27 mouse cellular contexts compared by ENCODE assay signal in genomic region chr5:7995288-7995897, GRCm38 (mm10). TPM values are rescaled to one million over a fixed set of nuclear protein-coding genes. Genes with fewer than 3 reads are reported as not detected.
A peak's percentile ranks its signal among the peaks of the same experiment; 100 is the strongest.
DNase-seq lines count a peak whose midpoint lies in the region; ATAC-seq and TF ChIP-seq lines count a peak whose summit lies in the region.
"Had no signal": no experiment of that assay in that cellular context is flagged by ENCODE, and none has a peak within 500 bp of the region (broad histone marks: within the 10 kb centered on the region; RNA-seq: fewer than 3 reads in every experiment).

No protein-coding gene starts in this region.

- H3K9me3 ChIP-seq in heart, embryonic 11.5 days (replicated peaks; ENCODE audit: control insufficient read depth, low read length), result no peaks in the 10 kb centered on the region
- no peaks in the 10 kb centered on the region for H3K9me3 ChIP-seq in limb, embryonic 11.5 days (ENCODE audit: control insufficient read depth, low read length)
- no peaks in the 10 kb centered on the region for H3K9me3 ChIP-seq in limb, embryonic 10.5 days (replicated peaks)
- H3K9me3 ChIP-seq in stomach, embryonic 14.5 days (ENCODE audit: control insufficient read depth, low read depth, low read length), result no peaks in the 10 kb centered on the region
- H3K9me3 ChIP-seq in stomach, postnatal 0 days (ENCODE audit: control insufficient read depth, low read length), result no peaks in the 10 kb centered on the region
- H3K9me3 ChIP-seq: forebrain, embryonic 10.5 days; liver, embryonic 12.5 days; lung, embryonic 15.5 days had no signal

- 0 out of 2 replicates have a peak, but pooled peaks have one; percentile 18 for ATAC-seq in heart, embryonic 11.5 days (replicated peaks; ENCODE audit: insufficient number of reproducible peaks, low FRiP score, low TSS enrichment)
- peak; percentile 53; the same call in 1 of the 2 replicates for ATAC-seq in limb, embryonic 11.5 days (ENCODE audit: insufficient number of reproducible peaks, low FRiP score, low TSS enrichment, low read depth)
- ATAC-seq in stomach, embryonic 14.5 days (ENCODE audit: insufficient number of reproducible peaks, insufficient read depth, low FRiP score, low read depth), result 0 out of 2 replicates have a peak, but pooled peaks have one; percentile 35
- ATAC-seq in stomach, postnatal 0 days (ENCODE audit: low FRiP score, low TSS enrichment), result no peak
- ATAC-seq in megakaryocyte, adult 5-6 weeks (ENCODE audit: poor library complexity, severe bottlenecking), result no peak
- ATAC-seq: CD4-positive, CD25-positive, alpha-beta regulatory T cell, adult 4 months; inflammation-experienced regulatory T-cells, adult 6 months; liver, embryonic 12.5 days; Patski had no signal

- H3K27me3 ChIP-seq in heart, embryonic 11.5 days (ENCODE audit: control insufficient read depth, insufficient read depth, low read length), result no peaks in the 10 kb centered on the region
- no peaks in the 10 kb centered on the region for H3K27me3 ChIP-seq in limb, embryonic 11.5 days (ENCODE audit: control insufficient read depth, insufficient read depth, low read length)
- H3K27me3 ChIP-seq in limb, embryonic 10.5 days (ENCODE audit: low read depth, poor library complexity, severe bottlenecking), result no peaks in the 10 kb centered on the region
- H3K27me3 ChIP-seq in stomach, embryonic 14.5 days (ENCODE audit: control insufficient read depth, insufficient read depth, low read length), result no peaks in the 10 kb centered on the region
- no peaks in the 10 kb centered on the region for H3K27me3 ChIP-seq in stomach, postnatal 0 days (ENCODE audit: control insufficient read depth, insufficient read depth, low read length)
- H3K27me3 ChIP-seq: liver, embryonic 12.5 days; lung, embryonic 15.5 days had no signal

- no peaks in the 10 kb centered on the region for H3K4me1 ChIP-seq in heart, embryonic 11.5 days (ENCODE audit: control insufficient read depth, insufficient read depth, low read length)
- no peaks in the 10 kb centered on the region for H3K4me1 ChIP-seq in limb, embryonic 11.5 days (ENCODE audit: control insufficient read depth, insufficient read depth, low read length)
- H3K4me1 ChIP-seq in limb, embryonic 10.5 days, result peaks cover 2% of the 10 kb centered on the region; the same call in 1 of the 2 replicates
- H3K4me1 ChIP-seq in stomach, embryonic 14.5 days (ENCODE audit: control insufficient read depth, insufficient read depth, low read length), result no peaks in the 10 kb centered on the region
- no peaks in the 10 kb centered on the region for H3K4me1 ChIP-seq in stomach, postnatal 0 days (replicated peaks; ENCODE audit: control insufficient read depth, insufficient read depth)
- H3K4me1 ChIP-seq: forebrain, embryonic 10.5 days; liver, embryonic 12.5 days; lung, embryonic 15.5 days had no signal

- no peak overlapping the region for H3K27ac ChIP-seq in heart, embryonic 11.5 days (ENCODE audit: low read depth, low read length)
- no peak overlapping the region for H3K27ac ChIP-seq in limb, embryonic 11.5 days (replicated peaks; ENCODE audit: low read depth, low read length)
- H3K27ac ChIP-seq in limb, embryonic 10.5 days, result no peak overlapping the region
- no peak overlapping the region for H3K27ac ChIP-seq in stomach, embryonic 14.5 days (ENCODE audit: low read length)
- no peak overlapping the region for H3K27ac ChIP-seq in stomach, postnatal 0 days (replicated peaks)
- H3K27ac ChIP-seq: forebrain, embryonic 10.5 days; left cerebral cortex, adult 2 months; liver, embryonic 12.5 days; lung, embryonic 15.5 days had no signal

- no peak for TF ChIP-seq EP300 in stomach, postnatal 0 days (optimal IDR thresholded peaks at IDR 0.05)

- no peak overlapping the region for H3K4me2 ChIP-seq in heart, embryonic 11.5 days
- no peak overlapping the region for H3K4me2 ChIP-seq in limb, embryonic 11.5 days (ENCODE audit: low read depth, severe bottlenecking)
- H3K4me2 ChIP-seq in stomach, embryonic 14.5 days (replicated peaks; ENCODE audit: low read depth, low read length), result no peak overlapping the region
- H3K4me2 ChIP-seq in stomach, postnatal 0 days (replicated peaks; ENCODE audit: low read depth), result no peak overlapping the region
- H3K4me2 ChIP-seq: liver, embryonic 12.5 days; lung, embryonic 15.5 days had no signal

- no peak for DNase-seq in heart, postnatal 4 days
- no peak for DNase-seq in limb, embryonic 11.5 days (ENCODE audit: low spot score)
- no peak for DNase-seq in limb, embryonic 10.5 days (ENCODE audit: low spot score)
- no peak for DNase-seq in stomach, postnatal 0 days (ENCODE audit: low spot score)
- DNase-seq: adrenal gland, postnatal 10 days; cerebellum, adult 11 months; cerebellum, postnatal 10 days; forebrain, postnatal 0 days; gastrocnemius, postnatal 36 days; heart, postnatal 10 days; kidney, adult 9 months; kidney, postnatal 4 days; layer of hippocampus, adult 9-11 months; left cerebral cortex, postnatal 4 days; right cerebral cortex, postnatal 4 days; thymus, postnatal 25 days had no signal

- WGBS in heart, embryonic 11.5 days (ENCODE audit: insufficient replicate concordance), result 95% methylated on average over 1 of the region's 1 CpGs
- 91% methylated on average over 1 of the region's 1 CpGs for WGBS in limb, embryonic 11.5 days
- WGBS in limb, embryonic 10.5 days, result 91% methylated on average over 1 of the region's 1 CpGs
- WGBS in stomach, embryonic 14.5 days, result 95% methylated on average over 1 of the region's 1 CpGs
- WGBS in stomach, postnatal 0 days, result 97% methylated on average over 1 of the region's 1 CpGs

- no peak overlapping the region for H3K4me3 ChIP-seq in heart, embryonic 11.5 days (ENCODE audit: low read depth, low read length)
- no peak overlapping the region for H3K4me3 ChIP-seq in limb, embryonic 11.5 days (ENCODE audit: low read depth, low read length)
- no peak overlapping the region for H3K4me3 ChIP-seq in limb, embryonic 10.5 days
- no peak overlapping the region for H3K4me3 ChIP-seq in stomach, embryonic 14.5 days (ENCODE audit: low read depth, low read length)
- H3K4me3 ChIP-seq in stomach, postnatal 0 days (ENCODE audit: low read depth, low read length), result no peak overlapping the region
- H3K4me3 ChIP-seq: forebrain, embryonic 10.5 days; left cerebral cortex, adult 2 months; liver, embryonic 12.5 days; lung, embryonic 15.5 days had no signal

- no peak overlapping the region for H3K9ac ChIP-seq in heart, embryonic 11.5 days (ENCODE audit: low read depth, low read length)
- H3K9ac ChIP-seq in limb, embryonic 11.5 days (ENCODE audit: low read length), result no peak overlapping the region
- no peak overlapping the region for H3K9ac ChIP-seq in stomach, embryonic 14.5 days (replicated peaks; ENCODE audit: low read depth, low read length)
- H3K9ac ChIP-seq in stomach, postnatal 0 days (ENCODE audit: low read length), result no peak overlapping the region
- H3K9ac ChIP-seq: forebrain, postnatal 0 days; liver, embryonic 12.5 days; lung, embryonic 15.5 days had no signal

- no peaks in the 10 kb centered on the region for H3K36me3 ChIP-seq in heart, embryonic 11.5 days (ENCODE audit: control insufficient read depth, insufficient read depth, low read length)
- H3K36me3 ChIP-seq in limb, embryonic 11.5 days (ENCODE audit: control insufficient read depth, insufficient read depth, low read length), result no peaks in the 10 kb centered on the region
- H3K36me3 ChIP-seq in limb, embryonic 10.5 days, result no peaks in the 10 kb centered on the region
- no peaks in the 10 kb centered on the region for H3K36me3 ChIP-seq in stomach, embryonic 14.5 days (ENCODE audit: control insufficient read depth, insufficient read depth, low read length)
- H3K36me3 ChIP-seq in stomach, postnatal 0 days (ENCODE audit: control insufficient read depth, insufficient read depth, low read length), result no peaks in the 10 kb centered on the region
- H3K36me3 ChIP-seq: forebrain, embryonic 10.5 days; liver, embryonic 12.5 days; lung, embryonic 15.5 days had no signal

- no peak for TF ChIP-seq CTCF in stomach, postnatal 0 days (IDR thresholded peaks at IDR 0.05; ENCODE audit: low read depth)

RNA-seq across cellular contexts. Expression of gene Steap4, which starts 35.1 kb away (rescaled TPM):
- polyA plus RNA-seq in heart, embryonic 11.5 days (2014; fragmentation: Nextera tagmentation; extraction: Ambion mirVana), result 0.13 and 0.38 TPM in 2 replicates
- total RNA-seq in heart, postnatal 4 days (2021), result 10 to 100 TPM; 11.7 to 13.1 TPM
- 0.28 and 0.52 TPM in 2 replicates for polyA plus RNA-seq in limb, embryonic 11.5 days (2014; fragmentation: Nextera tagmentation; extraction: Ambion mirVana)
- polyA plus RNA-seq in limb, embryonic 10.5 days (2016; fragmentation: Nextera tagmentation; extraction: Ambion mirVana), result 0.51 TPM in 1 of 2 replicates, not detected in the other
- 3.4 and 4.7 TPM in 2 replicates for polyA plus RNA-seq in stomach, embryonic 14.5 days (2014; fragmentation: Nextera tagmentation; extraction: Ambion mirVana)
- 3.6 and 3.7 TPM in 2 replicates for polyA plus RNA-seq in stomach, postnatal 0 days (2015; fragmentation: Nextera tagmentation; extraction: Ambion mirVana)
- 0.07 and 0.76 TPM in 2 replicates for total RNA-seq in megakaryocyte, adult 5-6 weeks (2015)
- total RNA-seq in megakaryocyte, adult 5-6 weeks (2017), result 0.55 and 1.1 TPM in 2 replicates
- total RNA-seq: megakaryocyte progenitor cell, adult 5-6 weeks had no signal
- polyA plus RNA-seq: CD4-positive, CD25-positive, alpha-beta regulatory T cell, adult 4 months; inflammation-experienced regulatory T-cells, adult 6 months had no signal

RNA-seq across cellular contexts. Expression of gene Sri, which starts 50.5 kb away (rescaled TPM):
- 263 and 279 TPM in 2 replicates for polyA plus RNA-seq in heart, embryonic 11.5 days (2014; fragmentation: Nextera tagmentation; extraction: Ambion mirVana)
- total RNA-seq in heart, postnatal 4 days (2021), result 100 to 1,000 TPM; 155 to 157 TPM
- polyA plus RNA-seq in limb, embryonic 11.5 days (2014; fragmentation: Nextera tagmentation; extraction: Ambion mirVana), result 196 and 212 TPM in 2 replicates
- polyA plus RNA-seq in limb, embryonic 10.5 days (2016; fragmentation: Nextera tagmentation; extraction: Ambion mirVana), result 176 and 206 TPM in 2 replicates
- polyA plus RNA-seq in stomach, embryonic 14.5 days (2014; fragmentation: Nextera tagmentation; extraction: Ambion mirVana), result 298 and 299 TPM in 2 replicates
- polyA plus RNA-seq in stomach, postnatal 0 days (2015; fragmentation: Nextera tagmentation; extraction: Ambion mirVana), result 396 and 411 TPM in 2 replicates
- 291 and 295 TPM in 2 replicates for total RNA-seq in megakaryocyte, adult 5-6 weeks (2015)
- 122 and 177 TPM in 2 replicates for total RNA-seq in megakaryocyte, adult 5-6 weeks (2017)

Comparison
In these comparisons a context has a peak if more than half of its experiments do, and no peak if none do; other contexts are left out.
1. ATAC-seq: peak in heart, embryonic 11.5 days (single experiment), limb, embryonic 11.5 days (single experiment) and stomach, embryonic 14.5 days (single experiment); none in stomach, postnatal 0 days (single experiment) and megakaryocyte, adult 5-6 weeks (single experiment).